Mouse (Mus musculus): Measurements from ENCODE around the gene Rnf166. TPM values are rescaled to one million over a fixed set of nuclear protein-coding genes. Genes with fewer than 3 reads are reported as not detected.
A peak's percentile ranks its signal among the peaks of the same experiment; 100 is the strongest.

Rnf166 gene
- polyA plus RNA-seq, 1 experiment from 2014 or later, result 32.6 TPM

GRCm38 (mm10) chr8:122436586-122437125, 39.2 kb downstream of the Rnf166 start:
- peaks cover 61% of the 10 kb centered on the region for H3K36me3 ChIP-seq (replicated peaks; ENCODE audit: control insufficient read depth, insufficient read depth)
- H3K4me2 ChIP-seq (replicated peaks), result no peak overlapping the region
- no peak overlapping the region for H3K4me3 ChIP-seq (replicated peaks; ENCODE audit: low read length)
- peaks cover 6% of the 10 kb centered on the region; the same call in 1 of the 2 replicates for H3K27me3 ChIP-seq (ENCODE audit: control insufficient read depth, insufficient read depth, low read length)
- ATAC-seq (ENCODE audit: low FRiP score) (no peak), DNase-seq (ENCODE audit: low spot score) (no peak)
- H3K4me1 ChIP-seq (replicated peaks; ENCODE audit: control insufficient read depth, insufficient read depth, low read length), result peaks cover 6% of the 10 kb centered on the region
- H3K27ac ChIP-seq, result no peak overlapping the region
- H3K9ac ChIP-seq, result no peak overlapping the region
- WGBS, result 90% methylated on average over 14 of the region's 20 CpGs
- no peaks in the 10 kb centered on the region for H3K9me3 ChIP-seq (ENCODE audit: control insufficient read depth, low read length)

- no peak overlapping the region for H3K9ac ChIP-seq
- H3K36me3 ChIP-seq (replicated peaks; ENCODE audit: control insufficient read depth, insufficient read depth), result peaks cover 61% of the 10 kb centered on the region
- H3K9me3 ChIP-seq (ENCODE audit: control insufficient read depth, low read length), result no peaks in the 10 kb centered on the region
- ATAC-seq (ENCODE audit: low FRiP score), result no peak
- no peak overlapping the region for H3K4me2 ChIP-seq (replicated peaks)
- no peak overlapping the region for H3K4me3 ChIP-seq (replicated peaks; ENCODE audit: low read length)
- peaks cover 9% of the 10 kb centered on the region for H3K4me1 ChIP-seq (replicated peaks; ENCODE audit: control insufficient read depth, insufficient read depth, low read length)
- H3K27me3 ChIP-seq (ENCODE audit: control insufficient read depth, insufficient read depth, low read length), result peaks cover 6% of the 10 kb centered on the region; the same call in 1 of the 2 replicates
- 95% methylated on average over 9 of the region's 9 CpGs for WGBS
- DNase-seq (ENCODE audit: low spot score), result no peak
- no peak overlapping the region for H3K27ac ChIP-seq
These were observed 39.7 kb downstream of the Rnf166 start for GRCm38 (mm10) chr8:122436146-122436545.

GRCm38 (mm10) chr8:122435375-122435774, 40.5 kb downstream of the Rnf166 start:
- ATAC-seq (ENCODE audit: low FRiP score) (no peak), DNase-seq (ENCODE audit: low spot score) (no peak)
- peaks cover 9% of the 10 kb centered on the region for H3K4me1 ChIP-seq (replicated peaks; ENCODE audit: control insufficient read depth, insufficient read depth, low read length)
- H3K9ac ChIP-seq, result no peak overlapping the region
- WGBS, result 93% methylated on average over 6 of the region's 6 CpGs
- no peak overlapping the region for H3K4me3 ChIP-seq (replicated peaks; ENCODE audit: low read length)
- no peak overlapping the region for H3K27ac ChIP-seq
- peaks cover 6% of the 10 kb centered on the region; the same call in 1 of the 2 replicates for H3K27me3 ChIP-seq (ENCODE audit: control insufficient read depth, insufficient read depth, low read length)
- H3K9me3 ChIP-seq (ENCODE audit: control insufficient read depth, low read length), result no peaks in the 10 kb centered on the region
- H3K4me2 ChIP-seq (replicated peaks), result no peak overlapping the region
- H3K36me3 ChIP-seq (replicated peaks; ENCODE audit: control insufficient read depth, insufficient read depth), result peaks cover 61% of the 10 kb centered on the region

- no peak overlapping the region for H3K4me3 ChIP-seq (replicated peaks; ENCODE audit: low read length)
- H3K9me3 ChIP-seq (ENCODE audit: control insufficient read depth, low read length), result no peaks in the 10 kb centered on the region
- DNase-seq (ENCODE audit: low spot score) (no peak), ATAC-seq (ENCODE audit: low FRiP score) (no peak)
- H3K4me2 ChIP-seq (replicated peaks), result no peak overlapping the region; the same call in 1 of the 2 replicates
- peaks cover 6% of the 10 kb centered on the region; the same call in 1 of the 2 replicates for H3K27me3 ChIP-seq (ENCODE audit: control insufficient read depth, insufficient read depth, low read length)
- H3K36me3 ChIP-seq (replicated peaks; ENCODE audit: control insufficient read depth, insufficient read depth), result peaks cover 50% of the 10 kb centered on the region
- peaks cover 9% of the 10 kb centered on the region for H3K4me1 ChIP-seq (replicated peaks; ENCODE audit: control insufficient read depth, insufficient read depth, low read length)
- H3K9ac ChIP-seq, result no peak overlapping the region
- H3K27ac ChIP-seq, result no peak overlapping the region
- WGBS, result 76% methylated on average over 11 of the region's 11 CpGs
These were observed 42.5 kb downstream of the Rnf166 start for GRCm38 (mm10) chr8:122433269-122433905.

- peaks cover 6% of the 10 kb centered on the region; the same call in 1 of the 2 replicates for H3K27me3 ChIP-seq (ENCODE audit: control insufficient read depth, insufficient read depth, low read length)
- no peak within 1 kb of the TSS for H3K27ac ChIP-seq
- peak within 1 kb of the TSS; percentile 30 for H3K4me3 ChIP-seq (replicated peaks; ENCODE audit: low read length)
- peaks cover 43% of the 10 kb centered on the region for H3K36me3 ChIP-seq (replicated peaks; ENCODE audit: control insufficient read depth, insufficient read depth)
- H3K4me1 ChIP-seq (replicated peaks; ENCODE audit: control insufficient read depth, insufficient read depth, low read length), result peaks cover 9% of the 10 kb centered on the region
- peak within 1 kb of the TSS; percentile 46 for H3K9ac ChIP-seq
- peak within 1 kb of the TSS; percentile 52 for H3K4me2 ChIP-seq (replicated peaks)
- no peak for DNase-seq (ENCODE audit: low spot score)
- WGBS, result 7% methylated on average over 44 of the region's 45 CpGs
- ATAC-seq (ENCODE audit: low FRiP score), result peak; percentile 55; the same call in 1 of the 2 replicates
- H3K9me3 ChIP-seq (ENCODE audit: control insufficient read depth, low read length), result no peaks in the 10 kb centered on the region
These were observed 43.2 kb downstream of the Rnf166 start, which contains the start of gene Cyba for GRCm38 (mm10) chr8:122432443-122433268. Gene Cyba (minus strand): TSS chr8:122432930.

GRCm38 (mm10) chr8:122431694-122432442, 44.0 kb downstream of the Rnf166 start:
- no peak for ATAC-seq (ENCODE audit: low FRiP score)
- peaks cover 9% of the 10 kb centered on the region for H3K4me1 ChIP-seq (replicated peaks; ENCODE audit: control insufficient read depth, insufficient read depth, low read length)
- peak overlapping the region; percentile 46 for H3K9ac ChIP-seq
- H3K9me3 ChIP-seq (ENCODE audit: control insufficient read depth, low read length), result no peaks in the 10 kb centered on the region
- H3K4me2 ChIP-seq (replicated peaks), result peak overlapping the region; percentile 52
- peaks cover 36% of the 10 kb centered on the region for H3K36me3 ChIP-seq (replicated peaks; ENCODE audit: control insufficient read depth, insufficient read depth)
- no peak overlapping the region for H3K27ac ChIP-seq
- WGBS, result 44% methylated on average over 18 of the region's 18 CpGs
- peaks cover 6% of the 10 kb centered on the region; the same call in 1 of the 2 replicates for H3K27me3 ChIP-seq (ENCODE audit: control insufficient read depth, insufficient read depth, low read length)
- H3K4me3 ChIP-seq (replicated peaks; ENCODE audit: low read length), result peak overlapping the region; percentile 30
- no peak for DNase-seq (ENCODE audit: low spot score)

GRCm38 (mm10) chr8:122430646-122431045, 45.2 kb downstream of the Rnf166 start:
- H3K4me3 ChIP-seq (replicated peaks; ENCODE audit: low read length), result no peak overlapping the region
- no peak overlapping the region for H3K4me2 ChIP-seq (replicated peaks)
- no peaks in the 10 kb centered on the region for H3K9me3 ChIP-seq (ENCODE audit: control insufficient read depth, low read length)
- H3K36me3 ChIP-seq (replicated peaks; ENCODE audit: control insufficient read depth, insufficient read depth), result peaks cover 24% of the 10 kb centered on the region
- peaks cover 6% of the 10 kb centered on the region; the same call in 1 of the 2 replicates for H3K27me3 ChIP-seq (ENCODE audit: control insufficient read depth, insufficient read depth, low read length)
- WGBS, result 78% methylated on average over 3 of the region's 3 CpGs
- no peak overlapping the region for H3K27ac ChIP-seq
- H3K9ac ChIP-seq, result no peak overlapping the region
- DNase-seq (ENCODE audit: low spot score), result no peak
- ATAC-seq (ENCODE audit: low FRiP score), result no peak
- peaks cover 9% of the 10 kb centered on the region for H3K4me1 ChIP-seq (replicated peaks; ENCODE audit: control insufficient read depth, insufficient read depth, low read length)

- H3K9me3 ChIP-seq (ENCODE audit: control insufficient read depth, low read length), result no peaks in the 10 kb centered on the region
- 86% methylated on average over 10 of the region's 10 CpGs for WGBS
- DNase-seq (ENCODE audit: low spot score), result no peak
These were observed 45.7 kb downstream of the Rnf166 start for GRCm38 (mm10) chr8:122430058-122430636.

More at GRCm38 (mm10) chr8:122430058-122430636, 45.7 kb downstream of the Rnf166 start:
- Histone ChIP-seq H3K27ac (no peak overlapping the region), H3K4me3 (replicated peaks; ENCODE audit: low read length) (no peak overlapping the region), H3K4me2 (replicated peaks) (no peak overlapping the region), H3K4me1 (replicated peaks; ENCODE audit: control insufficient read depth, insufficient read depth, low read length) (peaks cover 9% of the 10 kb centered on the region), H3K9ac (no peak overlapping the region), H3K27me3 (ENCODE audit: control insufficient read depth, insufficient read depth, low read length) (peaks cover 6% of the 10 kb centered on the region; the same call in 1 of the 2 replicates), H3K36me3 (replicated peaks; ENCODE audit: control insufficient read depth, insufficient read depth) (peaks cover 19% of the 10 kb centered on the region)
- no peak for ATAC-seq (ENCODE audit: low FRiP score)

Data from hindbrain, embryonic 14.5 days (tissue).